Mouse (Mus musculus): ENCODE measurements around the gene Zfp420. TPM values are rescaled to one million over a fixed set of nuclear protein-coding genes. Genes with fewer than 3 reads are reported as not detected.
"Not testable (repeated sequence)": the region's sequence is repeated elsewhere in the genome, so short reads cannot be mapped to it uniquely, and the experiment has no call there.

Gene Zfp420
- polyA plus RNA-seq, 1 experiment from 2014 or later: 6.3 TPM

DNA sequence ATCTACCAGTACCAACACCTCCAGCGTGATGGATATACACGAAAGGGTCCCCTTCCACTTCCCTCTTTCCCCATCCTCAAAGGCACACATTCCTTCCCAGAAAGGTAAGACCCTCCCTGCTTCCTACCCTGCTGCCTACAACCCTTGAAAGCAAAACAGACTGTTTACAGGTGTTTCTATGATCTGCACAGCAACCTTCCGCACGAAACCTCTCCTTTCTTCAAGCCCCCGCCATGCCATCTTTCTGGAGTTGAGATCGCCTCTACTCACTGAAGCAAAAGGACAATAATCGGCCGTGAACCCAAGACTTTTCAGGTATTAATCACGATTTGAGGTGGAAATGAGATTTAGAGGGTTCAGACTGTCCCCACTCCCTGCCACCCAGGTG is 7.0 kb upstream of the Zfp420 start:
- H3K4me3 ChIP-seq: peak overlapping the region; percentile 73
- H3K27me3 ChIP-seq (ENCODE audit: insufficient read depth, poor library complexity, severe bottlenecking): no peaks in the 10 kb centered on the region
- WGBS: 55% methylated on average over 9 of the region's 9 CpGs
- H3K36me3 ChIP-seq: peaks cover 17% of the 10 kb centered on the region
- no peak for DNase-seq (ENCODE audit: low spot score)
- peak overlapping the region; percentile 85; the same call in 1 of the 2 replicates for H3K27ac ChIP-seq
- no peaks in the 10 kb centered on the region for H3K9me3 ChIP-seq
- H3K4me1 ChIP-seq: peaks cover 14% of the 10 kb centered on the region

DNA sequence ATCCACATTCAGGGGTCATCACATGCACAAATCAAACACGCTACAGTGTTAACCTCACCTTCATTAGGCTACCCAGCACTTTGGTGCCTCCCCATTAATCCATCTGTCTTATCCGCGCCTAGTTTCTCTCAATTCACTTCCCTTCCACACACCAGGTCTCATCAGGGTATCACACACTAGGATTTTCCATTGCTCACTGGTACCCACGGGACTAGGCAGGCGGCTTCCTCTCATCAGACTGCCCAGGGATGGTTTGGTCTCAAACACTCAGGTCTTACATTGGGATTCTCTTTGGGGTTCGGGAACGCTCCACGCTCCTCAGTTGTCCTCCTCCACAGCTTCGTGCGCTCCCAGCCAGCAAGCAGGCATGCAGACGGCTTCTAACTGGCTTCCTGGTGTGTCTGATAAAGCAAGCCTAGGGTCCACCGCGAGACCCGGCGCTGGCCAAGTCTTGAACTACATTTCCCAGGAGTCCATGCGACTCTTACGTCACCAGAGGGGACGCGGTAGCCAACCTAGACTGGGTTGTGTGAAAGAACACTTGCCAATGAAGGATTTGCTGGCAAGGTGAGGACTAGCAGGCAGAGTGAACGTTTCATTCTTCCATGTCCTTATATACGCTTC is 6.4 kb upstream of the Zfp420 start, which contains the start of gene Zfp940:
TSS of gene Zfp940 (minus strand) at position 451 of the 624 bp plus-strand sequence.
- WGBS: 1% methylated on average over 21 of the region's 21 CpGs
- Histone ChIP-seq H3K27ac (peak within 1 kb of the TSS; percentile 85), H3K9me3 (no peaks in the 10 kb centered on the region; the same call in 1 of the 2 replicates)

DNA sequence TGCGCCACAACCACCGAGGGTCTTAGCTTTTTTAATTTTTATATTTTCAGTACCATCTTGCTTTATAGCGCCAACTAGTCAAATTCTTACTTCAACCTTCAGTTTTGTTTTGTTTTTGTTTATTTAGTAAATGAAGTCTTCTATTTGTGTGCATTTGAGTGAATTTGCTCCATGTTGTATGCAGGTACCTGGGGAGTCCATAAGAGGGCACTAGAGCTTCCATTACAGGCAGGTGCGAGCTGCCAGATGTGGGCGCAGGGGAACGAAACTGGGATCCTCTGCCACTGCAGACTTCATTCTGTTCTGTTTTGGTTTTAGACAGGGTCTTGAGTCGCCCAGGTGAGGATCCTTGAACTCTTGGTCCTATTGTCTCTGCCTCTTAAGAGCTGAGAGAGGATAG is 1.9 kb downstream of the Zfp420 start:
- DNase-seq (ENCODE audit: low spot score): no peak
- no peaks in the 10 kb centered on the region; the same call in 1 of the 2 replicates for H3K9me3 ChIP-seq
- H3K4me1 ChIP-seq: no peaks in the 10 kb centered on the region
- WGBS: 85% methylated on average over 7 of the region's 7 CpGs
- peaks cover 5% of the 10 kb centered on the region for H3K36me3 ChIP-seq
- H3K27me3 ChIP-seq (ENCODE audit: insufficient read depth, poor library complexity, severe bottlenecking): no peaks in the 10 kb centered on the region
- H3K4me3 ChIP-seq: no peak overlapping the region
- H3K27ac ChIP-seq: no peak overlapping the region

More for the DNA sequence above, 6.4 kb upstream of the Zfp420 start, which contains the start of gene Zfp940:
- Histone ChIP-seq H3K4me3 (peak within 1 kb of the TSS; percentile 73), H3K4me1 (peaks cover 14% of the 10 kb centered on the region), H3K27me3 (ENCODE audit: insufficient read depth, poor library complexity, severe bottlenecking) (no peaks in the 10 kb centered on the region), H3K36me3 (peaks cover 17% of the 10 kb centered on the region)
- peak; percentile 96 for DNase-seq (ENCODE audit: low spot score)

DNA sequence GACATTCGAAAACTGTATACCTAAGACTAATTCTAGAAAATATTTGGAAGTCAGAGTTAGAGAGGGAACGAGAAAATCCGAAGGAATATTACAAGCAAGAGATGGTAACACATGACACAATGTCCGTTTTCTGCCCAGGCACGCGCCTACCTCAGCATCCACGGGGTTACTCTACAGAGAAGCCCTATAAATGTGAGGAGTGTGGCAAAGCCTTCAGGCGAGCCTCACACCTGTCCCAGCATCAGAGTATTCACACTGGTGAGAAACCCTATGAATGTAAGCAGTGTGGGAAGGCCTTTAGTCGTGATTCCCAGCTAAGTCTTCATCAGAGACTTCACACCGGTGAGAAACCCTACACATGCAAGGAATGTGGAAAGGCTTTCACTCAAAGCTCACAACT is 14.5 kb downstream of the Zfp420 start:
- Histone ChIP-seq H3K4me1 (no peaks in the 10 kb centered on the region), H3K36me3 (peaks cover 48% of the 10 kb centered on the region), H3K27me3 (ENCODE audit: insufficient read depth, poor library complexity, severe bottlenecking) (no peaks in the 10 kb centered on the region), H3K27ac (no peak overlapping the region), H3K4me3 (no peak overlapping the region), H3K9me3 (peaks cover 24% of the 10 kb centered on the region)
- WGBS: 88% methylated on average over 10 of the region's 10 CpGs
- peak; percentile 58 for DNase-seq (ENCODE audit: low spot score)

DNA sequence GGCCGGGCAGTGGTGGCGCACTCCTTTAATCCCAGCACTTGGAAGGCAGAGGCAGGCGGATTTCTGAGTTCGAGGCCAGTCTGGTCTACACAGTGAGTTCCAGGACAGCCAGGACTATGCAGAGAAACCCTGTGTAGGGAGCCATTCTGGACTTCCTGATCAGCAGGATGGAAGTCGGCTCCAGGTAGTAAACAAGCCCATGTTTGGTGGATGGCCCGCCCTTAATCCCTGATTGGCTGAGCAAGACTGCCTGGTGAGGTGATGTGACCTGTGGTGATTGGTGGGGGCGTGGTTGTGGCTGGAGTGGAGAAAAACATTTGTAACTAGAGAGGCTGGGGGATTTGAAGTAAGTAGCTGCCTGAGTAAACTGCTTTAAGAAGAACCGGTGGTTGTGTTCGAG is 17.8 kb downstream of the Zfp420 start:
- DNase-seq (ENCODE audit: low spot score): peak; percentile 28
- H3K27ac ChIP-seq; H3K4me3 ChIP-seq; H3K27me3 ChIP-seq (ENCODE audit: insufficient read depth, poor library complexity, severe bottlenecking); H3K4me1 ChIP-seq: not testable (repeated sequence)
- Histone ChIP-seq H3K9me3 (peaks cover 21% of the 10 kb centered on the region), H3K36me3 (peaks cover 45% of the 10 kb centered on the region)
- 86% methylated on average over 9 of the region's 9 CpGs for WGBS

DNA sequence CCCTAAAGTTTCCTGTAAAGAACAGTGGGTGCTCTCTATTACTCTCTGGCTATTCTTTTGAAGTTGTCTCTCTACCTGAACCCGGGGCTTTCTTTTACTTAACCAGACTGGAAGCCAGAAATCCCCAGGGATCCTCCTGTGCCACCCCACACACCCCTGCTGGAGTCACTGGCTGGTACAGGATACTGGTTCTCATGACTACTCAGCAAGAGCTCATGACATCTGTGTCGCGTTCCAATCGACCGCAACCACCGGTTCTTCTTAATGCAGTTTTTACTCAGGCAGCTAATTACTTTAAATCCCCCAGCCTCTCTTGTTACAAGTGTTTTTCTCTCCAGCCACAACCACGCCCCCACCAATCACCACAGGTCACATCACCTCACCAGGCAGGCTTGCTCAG is 20.3 kb downstream of the Zfp420 start:
- 75% methylated on average over 7 of the region's 7 CpGs for WGBS
- no peak overlapping the region for H3K4me3 ChIP-seq
- H3K4me1 ChIP-seq: no peaks in the 10 kb centered on the region
- H3K36me3 ChIP-seq: peaks cover 31% of the 10 kb centered on the region
- H3K27ac ChIP-seq: no peak overlapping the region
- H3K9me3 ChIP-seq: peaks cover 23% of the 10 kb centered on the region
- no peaks in the 10 kb centered on the region for H3K27me3 ChIP-seq (ENCODE audit: insufficient read depth, poor library complexity, severe bottlenecking)
- DNase-seq (ENCODE audit: low spot score): peak; percentile 65

DNA sequence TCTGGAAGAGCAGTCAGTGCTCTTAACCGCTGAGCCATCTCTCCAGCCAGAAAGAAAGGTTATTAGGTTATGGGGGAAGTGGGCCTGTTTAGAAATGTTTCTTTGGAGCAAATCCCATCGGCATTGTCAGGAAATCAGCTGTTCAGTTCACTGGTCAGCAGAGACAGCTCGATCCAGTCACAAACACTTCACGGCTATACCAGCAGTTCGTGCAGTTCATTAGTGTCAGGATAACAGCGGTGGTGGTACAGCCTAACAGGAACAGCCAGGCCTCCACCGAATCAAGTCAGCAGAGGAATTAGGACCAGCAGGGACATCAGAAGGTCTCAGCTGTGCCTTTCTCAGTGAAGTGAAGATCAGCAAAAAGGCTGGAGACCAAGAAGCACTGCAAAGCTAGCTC is 21.1 kb downstream of the Zfp420 start:
- H3K27ac ChIP-seq: no peak overlapping the region
- DNase-seq (ENCODE audit: low spot score): peak; percentile 58
- H3K27me3 ChIP-seq (ENCODE audit: insufficient read depth, poor library complexity, severe bottlenecking): no peaks in the 10 kb centered on the region
- H3K9me3 ChIP-seq: peaks cover 16% of the 10 kb centered on the region
- no peak overlapping the region for H3K4me3 ChIP-seq
- WGBS: 86% methylated on average over 7 of the region's 7 CpGs
- H3K4me1 ChIP-seq: no peaks in the 10 kb centered on the region
- peaks cover 22% of the 10 kb centered on the region for H3K36me3 ChIP-seq

DNA sequence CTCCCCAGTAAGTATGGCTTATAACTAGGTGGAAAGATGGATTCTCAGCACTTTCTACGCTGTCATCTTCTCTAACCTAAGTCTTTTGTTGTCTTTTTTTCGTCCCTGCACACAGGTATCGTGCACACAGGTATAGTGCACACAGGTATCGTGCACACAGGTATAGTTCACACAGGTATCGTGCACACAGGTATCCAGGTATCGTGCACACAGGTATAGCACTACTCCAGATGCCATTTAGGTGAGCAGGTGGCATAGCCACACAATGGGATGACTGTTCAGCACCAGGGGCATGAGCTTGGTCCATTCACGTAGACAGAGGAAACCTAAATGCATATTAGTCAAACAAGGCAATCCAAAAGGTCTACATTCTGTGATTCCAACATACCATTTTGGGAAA is 30.7 kb downstream of the Zfp420 start:
- no peaks in the 10 kb centered on the region for H3K4me1 ChIP-seq
- no peak overlapping the region for H3K27ac ChIP-seq
- DNase-seq (ENCODE audit: low spot score): peak; percentile 13
- H3K9me3 ChIP-seq: peaks cover 42% of the 10 kb centered on the region
- WGBS: 95% methylated on average over 7 of the region's 7 CpGs
- no peak overlapping the region for H3K4me3 ChIP-seq
- peaks cover 53% of the 10 kb centered on the region for H3K36me3 ChIP-seq
- no peaks in the 10 kb centered on the region for H3K27me3 ChIP-seq (ENCODE audit: insufficient read depth, poor library complexity, severe bottlenecking)

DNA sequence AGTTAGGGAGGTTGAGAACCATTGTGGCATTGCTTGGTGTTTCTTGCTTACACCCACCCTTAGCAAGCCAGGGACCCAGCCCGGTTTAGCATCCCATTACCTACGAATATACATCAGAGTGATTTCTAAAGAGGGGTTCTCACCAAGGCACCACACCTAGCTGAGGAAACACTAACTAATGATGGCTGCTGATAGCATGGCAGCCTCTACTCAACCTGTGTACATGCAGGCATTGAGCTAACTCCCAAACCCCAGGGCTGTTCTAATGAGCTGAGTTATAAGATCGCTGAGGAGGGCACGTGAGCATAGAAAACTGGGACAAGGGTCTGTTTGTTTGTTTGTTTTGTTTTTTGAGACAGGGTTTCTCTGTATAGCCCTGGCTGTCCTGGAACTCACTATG is 33.0 kb downstream of the Zfp420 start:
- Histone ChIP-seq H3K4me3 (no peak overlapping the region), H3K4me1 (no peaks in the 10 kb centered on the region), H3K27ac (no peak overlapping the region), H3K9me3 (peaks cover 29% of the 10 kb centered on the region), H3K27me3 (ENCODE audit: insufficient read depth, poor library complexity, severe bottlenecking) (no peaks in the 10 kb centered on the region), H3K36me3 (peaks cover 74% of the 10 kb centered on the region)
- DNase-seq (ENCODE audit: low spot score): peak; percentile 67
- 98% methylated on average over 4 of the region's 4 CpGs for WGBS

DNA sequence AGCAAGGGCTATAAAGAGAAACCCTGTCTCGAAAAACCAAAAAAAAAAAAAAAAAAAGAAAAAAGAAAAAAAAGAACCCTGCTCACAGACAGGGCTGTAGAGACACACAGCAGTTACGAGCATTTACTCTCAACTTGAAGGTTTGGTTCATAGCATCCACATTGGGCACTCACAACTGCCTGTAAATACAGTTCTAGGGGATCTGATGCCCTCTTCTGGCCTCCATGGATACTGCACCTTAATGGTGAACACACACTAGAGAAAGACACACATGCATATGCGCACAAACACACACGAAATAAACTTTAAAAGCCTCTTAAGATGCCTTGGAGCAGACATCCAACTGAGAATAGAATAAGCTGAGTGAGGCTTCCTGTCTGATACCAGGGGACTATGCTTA is 38.6 kb downstream of the Zfp420 start:
- no peak overlapping the region for H3K4me3 ChIP-seq
- 94% methylated on average over 3 of the region's 4 CpGs for WGBS
- peaks cover 23% of the 10 kb centered on the region for H3K9me3 ChIP-seq
- DNase-seq (ENCODE audit: low spot score): peak; percentile 48
- H3K27ac ChIP-seq: no peak overlapping the region
- H3K36me3 ChIP-seq: peaks cover 88% of the 10 kb centered on the region
- no peaks in the 10 kb centered on the region for H3K4me1 ChIP-seq
- no peaks in the 10 kb centered on the region for H3K27me3 ChIP-seq (ENCODE audit: insufficient read depth, poor library complexity, severe bottlenecking)

DNA sequence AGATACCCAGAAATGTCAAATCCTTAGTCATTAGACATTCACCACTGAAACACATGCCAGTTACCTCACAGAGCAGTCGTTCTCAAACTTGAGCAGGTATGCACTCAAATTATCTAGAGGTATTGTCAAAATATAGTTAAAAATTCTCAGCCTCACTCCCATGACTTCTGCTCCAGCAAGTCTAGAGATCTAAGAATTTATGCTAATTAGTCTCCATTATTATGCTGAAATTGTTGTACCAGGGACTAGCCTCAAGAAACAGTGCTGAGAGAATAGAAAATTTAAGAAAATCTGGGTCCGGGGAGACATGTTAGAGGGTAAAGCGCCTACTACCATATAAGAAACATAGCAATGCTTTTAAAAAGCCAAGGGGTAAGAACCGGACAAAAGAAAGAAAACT is 44.3 kb downstream of the Zfp420 start:
- whole genome bisulfite sequencing: 87% methylated on average over 4 of the region's 4 CpGs
- DNase-seq (ENCODE audit: low spot score): no peak
- no peaks in the 10 kb centered on the region for H3K27me3 ChIP-seq (ENCODE audit: insufficient read depth, poor library complexity, severe bottlenecking)
- H3K27ac ChIP-seq: no peak overlapping the region
- no peaks in the 10 kb centered on the region for H3K9me3 ChIP-seq
- no peak overlapping the region for H3K4me3 ChIP-seq
- peaks cover 38% of the 10 kb centered on the region for H3K36me3 ChIP-seq
- H3K4me1 ChIP-seq: peaks cover 4% of the 10 kb centered on the region; the same call in 1 of the 2 replicates

DNA sequence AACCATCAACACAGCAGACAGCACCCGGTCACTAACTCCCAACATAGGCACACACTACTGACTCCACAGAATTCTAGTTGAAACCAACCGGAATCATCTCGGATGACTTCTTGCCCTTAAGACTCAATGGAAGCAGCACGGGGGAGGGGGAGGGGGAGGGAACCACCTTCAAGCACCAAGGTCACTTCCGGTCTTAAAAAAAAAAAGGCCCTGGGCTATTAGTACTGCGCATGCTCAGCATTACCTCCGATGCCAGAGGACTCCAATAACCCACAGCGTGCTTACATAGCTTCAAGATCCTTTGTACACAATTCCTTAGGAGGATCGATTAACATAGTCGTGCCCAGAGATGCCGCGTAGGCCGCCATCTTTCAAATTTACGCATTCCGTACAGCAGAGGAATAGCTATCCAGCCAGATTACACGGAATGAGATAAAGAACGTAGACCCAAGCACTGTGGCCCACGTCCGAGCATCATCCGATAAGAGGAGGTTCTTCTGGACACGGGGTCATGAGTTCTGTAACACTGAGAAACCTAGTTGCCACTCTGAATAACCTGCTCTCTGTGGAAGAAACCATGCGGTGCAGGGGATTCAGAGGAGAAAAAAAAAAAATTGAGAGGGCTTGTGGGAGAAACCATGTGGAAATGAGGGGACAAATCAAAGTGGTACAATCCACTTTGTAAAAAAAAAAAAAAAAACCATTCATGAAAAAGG is 46.3 kb downstream of the Zfp420 start, which contains the start of gene Zfp27:
TSS of gene Zfp27 (minus strand) at position 607 of the 716 bp plus-strand sequence.
- H3K27ac ChIP-seq: peak within 1 kb of the TSS; percentile 96
- under 1% methylated on average over 22 of the region's 22 CpGs for WGBS
- H3K27me3 ChIP-seq (ENCODE audit: insufficient read depth, poor library complexity, severe bottlenecking): no peaks in the 10 kb centered on the region
- peaks cover 12% of the 10 kb centered on the region; the same call in 1 of the 2 replicates for H3K4me1 ChIP-seq
- H3K36me3 ChIP-seq: peaks cover 21% of the 10 kb centered on the region
- DNase-seq (ENCODE audit: low spot score): peak; percentile 92
- H3K9me3 ChIP-seq: no peaks in the 10 kb centered on the region
- H3K4me3 ChIP-seq: peak within 1 kb of the TSS; percentile 71

DNA sequence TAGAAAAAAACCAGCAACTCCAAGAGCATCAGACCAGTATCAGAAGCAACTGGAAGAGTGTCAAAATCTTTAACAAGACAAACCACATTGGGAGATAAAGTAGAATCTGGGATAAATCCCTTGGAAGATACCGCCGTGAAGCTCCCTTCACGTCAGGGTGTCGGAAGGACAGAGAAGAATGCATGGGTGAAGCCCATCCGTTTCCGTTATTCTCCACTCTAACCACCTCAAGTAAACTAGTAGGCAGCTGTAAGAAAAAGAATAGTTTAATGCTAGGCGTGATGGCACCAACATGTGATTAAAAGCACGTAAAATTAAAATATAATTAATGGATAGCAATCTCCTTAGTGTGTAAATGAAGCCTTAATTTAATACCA is 46.9 kb downstream of the Zfp420 start:
- DNase-seq (ENCODE audit: low spot score): no peak
- 26% methylated on average over 8 of the region's 8 CpGs for WGBS

More for the DNA sequence above, 46.9 kb downstream of the Zfp420 start:
- Histone ChIP-seq H3K27ac (peak overlapping the region; percentile 96), H3K27me3 (ENCODE audit: insufficient read depth, poor library complexity, severe bottlenecking) (no peaks in the 10 kb centered on the region), H3K4me3 (peak overlapping the region; percentile 71), H3K9me3 (no peaks in the 10 kb centered on the region), H3K4me1 (peaks cover 12% of the 10 kb centered on the region; the same call in 1 of the 2 replicates), H3K36me3 (peaks cover 20% of the 10 kb centered on the region)
